Mouse (Mus musculus): Measurements from ENCODE around the gene Hist1h2ad. TPM values are rescaled to one million over a fixed set of nuclear protein-coding genes. Genes with fewer than 3 reads are reported as not detected.
"Not testable (repeated sequence)": the region's sequence is repeated elsewhere in the genome, so short reads cannot be mapped to it uniquely, and the experiment has no call there.

Gene Hist1h2ad
- total and polyA plus RNA-seq, 2 experiments = 5.4 TPM; not detected in 1

- not testable (repeated sequence) for H3K4me1 ChIP-seq (ENCODE audit: control insufficient read depth, insufficient read depth, low read length); H3K36me3 ChIP-seq (ENCODE audit: control insufficient read depth, insufficient read depth, low read length); H3K27me3 ChIP-seq (ENCODE audit: control insufficient read depth, insufficient read depth, low read length); H3K79me2 ChIP-seq (ENCODE audit: control insufficient read depth, insufficient read depth, low read length)
- peak; percentile 94 for TF ChIP-seq POLR2A (IDR thresholded peaks at IDR 0.05; ENCODE audit: extremely low read depth, insufficient read depth, low read length)
- Histone ChIP-seq H3K9ac (ENCODE audit: low read depth, low read length) (peak within 1 kb of the TSS; percentile 71), H3K27ac (replicated peaks; ENCODE audit: insufficient read depth, low read depth, low read length) (peak within 1 kb of the TSS; percentile 90), H3K4me3 (ENCODE audit: insufficient read depth, low read depth, low read length) (peak within 1 kb of the TSS; percentile 61)
- WGBS = under 1% methylated on average over 60 of the region's 67 CpGs
- peak; percentile 99 for DNase-seq (ENCODE audit: extremely low read depth, low read depth, low spot score)
Measured at GRCm38 (mm10) chr13:23561883-23562659, 12.1 kb upstream of the Hist1h2ad start, which contains the start of gene Hist1h3e. Hist1h3e (minus strand) TSS chr13:23562369.

GRCm38 (mm10) chr13:23562699-23563462 is 11.3 kb upstream of the Hist1h2ad start:
- peak overlapping the region; percentile 56 for H3K4me3 ChIP-seq (ENCODE audit: insufficient read depth, low read depth, low read length)
- no peaks in the 10 kb centered on the region for H3K27me3 ChIP-seq (ENCODE audit: control insufficient read depth, insufficient read depth, low read length)
- H3K27ac ChIP-seq (replicated peaks; ENCODE audit: insufficient read depth, low read depth, low read length) = peak overlapping the region; percentile 90
- 1% methylated on average over 18 of the region's 18 CpGs for WGBS
- H3K4me1 ChIP-seq (ENCODE audit: control insufficient read depth, insufficient read depth, low read length) = 0 out of 2 replicates have a peak, but pooled peaks cover 4% of the 10 kb centered on the region
- H3K79me2 ChIP-seq (ENCODE audit: control insufficient read depth, insufficient read depth, low read length) = no peaks in the 10 kb centered on the region
- H3K36me3 ChIP-seq (ENCODE audit: control insufficient read depth, insufficient read depth, low read length) = no peaks in the 10 kb centered on the region
- TF ChIP-seq CTCF (IDR thresholded peaks at IDR 0.05; ENCODE audit: low read depth, low read length) (peak; percentile 19; the same call in 1 of the 2 replicates), POLR2A (IDR thresholded peaks at IDR 0.05; ENCODE audit: extremely low read depth, insufficient read depth, low read length) (no peak)
- peak overlapping the region; percentile 61 for H3K9ac ChIP-seq (ENCODE audit: low read depth, low read length)
- peak; percentile 82 for DNase-seq (ENCODE audit: extremely low read depth, low read depth, low spot score)

GRCm38 (mm10) chr13:23564482-23564881 is 9.7 kb upstream of the Hist1h2ad start:
- TF ChIP-seq CTCF (IDR thresholded peaks at IDR 0.05; ENCODE audit: low read depth, low read length) (no peak), POLR2A (IDR thresholded peaks at IDR 0.05; ENCODE audit: extremely low read depth, insufficient read depth, low read length) (no peak)
- Histone ChIP-seq H3K9ac (ENCODE audit: low read depth, low read length) (no peak overlapping the region), H3K27ac (replicated peaks; ENCODE audit: insufficient read depth, low read depth, low read length) (no peak overlapping the region), H3K79me2 (ENCODE audit: control insufficient read depth, insufficient read depth, low read length) (no peaks in the 10 kb centered on the region), H3K27me3 (ENCODE audit: control insufficient read depth, insufficient read depth, low read length) (no peaks in the 10 kb centered on the region), H3K36me3 (ENCODE audit: control insufficient read depth, insufficient read depth, low read length) (no peaks in the 10 kb centered on the region), H3K4me3 (ENCODE audit: insufficient read depth, low read depth, low read length) (no peak overlapping the region), H3K4me1 (ENCODE audit: control insufficient read depth, insufficient read depth, low read length) (0 out of 2 replicates have a peak, but pooled peaks cover 4% of the 10 kb centered on the region)
- 62% methylated on average over 2 of the region's 2 CpGs for WGBS
- no peak for DNase-seq (ENCODE audit: extremely low read depth, low read depth, low spot score)

- DNase-seq (ENCODE audit: extremely low read depth, low read depth, low spot score) = not testable (repeated sequence)
- peaks cover 12% of the 10 kb centered on the region; the same call in 1 of the 2 replicates for H3K4me1 ChIP-seq (ENCODE audit: control insufficient read depth, insufficient read depth, low read length)
- 5% methylated on average over 29 of the region's 41 CpGs for WGBS
Measured at GRCm38 (mm10) chr13:23570261-23571021, 3.7 kb upstream of the Hist1h2ad start.

GRCm38 (mm10) chr13:23571022-23571503 is 3.1 kb upstream of the Hist1h2ad start, which contains the start of the genes Hist1h2ae and Hist1h2bg:
Hist1h2ae (minus strand) TSS chr13:23571220.
Hist1h2bg (plus strand) TSS chr13:23571396.
- TF ChIP-seq POLR2A (IDR thresholded peaks at IDR 0.05; ENCODE audit: extremely low read depth, insufficient read depth, low read length) (0 out of 2 replicates have a peak, but pooled peaks have one; percentile 47), CTCF (IDR thresholded peaks at IDR 0.05; ENCODE audit: low read depth, low read length) (no peak)
- WGBS = under 1% methylated on average over 18 of the region's 18 CpGs
- H3K79me2 ChIP-seq (ENCODE audit: control insufficient read depth, insufficient read depth, low read length) = no peaks in the 10 kb centered on the region
- DNase-seq (ENCODE audit: extremely low read depth, low read depth, low spot score) = peak; percentile 99
- no peaks in the 10 kb centered on the region for H3K27me3 ChIP-seq (ENCODE audit: control insufficient read depth, insufficient read depth, low read length)
- H3K4me1 ChIP-seq (ENCODE audit: control insufficient read depth, insufficient read depth, low read length) = peaks cover 14% of the 10 kb centered on the region; the same call in 1 of the 2 replicates
- no peaks in the 10 kb centered on the region for H3K36me3 ChIP-seq (ENCODE audit: control insufficient read depth, insufficient read depth, low read length)
- H3K9ac ChIP-seq (ENCODE audit: low read depth, low read length) = peak within 1 kb of the TSS; percentile 79
- peak within 1 kb of the TSS; percentile 58; the same call in 1 of the 2 replicates for H3K4me3 ChIP-seq (ENCODE audit: insufficient read depth, low read depth, low read length)
- H3K27ac ChIP-seq (replicated peaks; ENCODE audit: insufficient read depth, low read depth, low read length) = peak within 1 kb of the TSS; percentile 73

More at GRCm38 (mm10) chr13:23570261-23571021, 3.7 kb upstream of the Hist1h2ad start:
- H3K36me3 ChIP-seq (ENCODE audit: control insufficient read depth, insufficient read depth, low read length); H3K79me2 ChIP-seq (ENCODE audit: control insufficient read depth, insufficient read depth, low read length); H3K27me3 ChIP-seq (ENCODE audit: control insufficient read depth, insufficient read depth, low read length): not testable (repeated sequence)
- peak overlapping the region; percentile 41; the same call in 1 of the 2 replicates for H3K4me3 ChIP-seq (ENCODE audit: insufficient read depth, low read depth, low read length)
- H3K27ac ChIP-seq (replicated peaks; ENCODE audit: insufficient read depth, low read depth, low read length) = peak overlapping the region; percentile 58
- H3K9ac ChIP-seq (ENCODE audit: low read depth, low read length) = peak overlapping the region; percentile 79

GRCm38 (mm10) chr13:23571504-23572217 is 2.5 kb upstream of the Hist1h2ad start:
- under 1% methylated on average over 17 of the region's 34 CpGs for WGBS
- H3K9ac ChIP-seq (ENCODE audit: low read depth, low read length) = peak overlapping the region; percentile 34; the same call in 1 of the 2 replicates
- H3K27me3 ChIP-seq (ENCODE audit: control insufficient read depth, insufficient read depth, low read length); DNase-seq (ENCODE audit: extremely low read depth, low read depth, low spot score); H3K36me3 ChIP-seq (ENCODE audit: control insufficient read depth, insufficient read depth, low read length); H3K79me2 ChIP-seq (ENCODE audit: control insufficient read depth, insufficient read depth, low read length): not testable (repeated sequence)
- peaks cover 15% of the 10 kb centered on the region; the same call in 1 of the 2 replicates for H3K4me1 ChIP-seq (ENCODE audit: control insufficient read depth, insufficient read depth, low read length)
- peak overlapping the region; percentile 58; the same call in 1 of the 2 replicates for H3K4me3 ChIP-seq (ENCODE audit: insufficient read depth, low read depth, low read length)
- H3K27ac ChIP-seq (replicated peaks; ENCODE audit: insufficient read depth, low read depth, low read length) = peak overlapping the region; percentile 73
